Mouse (Mus musculus): ENCODE data around the gene Tmem221. TPM values are rescaled to one million over a fixed set of nuclear protein-coding genes. Genes with fewer than 3 reads are reported as not detected.

Tmem221 gene
- polyA plus RNA-seq, 1 experiment from 2014 or later, result 0.32 TPM

GRCm38 (mm10) chr8:71511644-71512043, 47.0 kb downstream of the Tmem221 start, which contains the start of gene Plvap:
Plvap (minus strand) TSS chr8:71511752.
- H3K9me3 ChIP-seq (ENCODE audit: control insufficient read depth, low read length), result no peaks in the 10 kb centered on the region
- no peak within 1 kb of the TSS for H3K4me3 ChIP-seq (replicated peaks; ENCODE audit: low read length)
- H3K36me3 ChIP-seq (replicated peaks; ENCODE audit: control insufficient read depth, insufficient read depth), result no peaks in the 10 kb centered on the region
- no peak within 1 kb of the TSS for H3K9ac ChIP-seq
- no peak for DNase-seq (ENCODE audit: low spot score)
- H3K27ac ChIP-seq, result no peak within 1 kb of the TSS
- H3K27me3 ChIP-seq (ENCODE audit: control insufficient read depth, insufficient read depth, low read length), result peaks cover 32% of the 10 kb centered on the region
- no peak for ATAC-seq (ENCODE audit: low FRiP score)
- peaks cover 10% of the 10 kb centered on the region for H3K4me1 ChIP-seq (replicated peaks; ENCODE audit: control insufficient read depth, insufficient read depth, low read length)
- 71% methylated on average over 14 of the region's 14 CpGs for WGBS
- H3K4me2 ChIP-seq (replicated peaks), result no peak within 1 kb of the TSS

- ATAC-seq (ENCODE audit: low FRiP score) (no peak), DNase-seq (ENCODE audit: low spot score) (no peak)
- Histone ChIP-seq H3K9me3 (ENCODE audit: control insufficient read depth, low read length) (no peaks in the 10 kb centered on the region), H3K27me3 (ENCODE audit: control insufficient read depth, insufficient read depth, low read length) (peaks cover 49% of the 10 kb centered on the region), H3K4me3 (replicated peaks; ENCODE audit: low read length) (no peak overlapping the region), H3K4me2 (replicated peaks) (no peak overlapping the region), H3K4me1 (replicated peaks; ENCODE audit: control insufficient read depth, insufficient read depth, low read length) (peaks cover 10% of the 10 kb centered on the region), H3K27ac (no peak overlapping the region), H3K9ac (no peak overlapping the region), H3K36me3 (replicated peaks; ENCODE audit: control insufficient read depth, insufficient read depth) (no peaks in the 10 kb centered on the region)
- WGBS, result 70% methylated on average over 2 of the region's 2 CpGs
These were observed 49.4 kb downstream of the Tmem221 start for GRCm38 (mm10) chr8:71509316-71509715.

DNA sequence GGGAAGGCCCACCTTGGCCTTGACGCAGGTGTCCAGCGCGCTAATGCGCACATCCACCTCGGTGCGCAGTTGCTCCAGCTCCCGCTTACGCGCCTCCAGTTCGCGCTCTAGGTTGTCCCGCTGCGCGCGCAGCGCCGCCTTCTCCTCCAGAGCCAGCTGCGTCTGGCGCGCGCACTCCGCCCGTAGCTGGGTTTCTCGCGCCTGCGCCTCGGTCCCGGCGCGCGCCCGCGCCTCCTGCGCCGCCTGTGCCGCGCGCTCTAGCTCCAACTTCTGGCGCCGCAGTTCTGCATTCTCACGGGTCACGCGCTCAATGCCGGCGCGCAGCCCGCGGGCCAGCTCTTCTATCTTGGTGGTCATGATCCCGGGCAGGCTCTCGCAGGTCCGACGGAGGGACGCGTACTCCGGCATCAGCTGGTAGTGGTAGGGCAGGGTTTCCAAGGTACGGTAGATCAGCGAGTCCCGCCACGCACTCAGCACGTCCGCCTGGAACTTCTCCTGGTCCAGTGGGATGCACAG, 51.0 kb downstream of the Tmem221 start:
- no peak overlapping the region for H3K27ac ChIP-seq
- peaks cover 10% of the 10 kb centered on the region for H3K4me1 ChIP-seq (replicated peaks; ENCODE audit: control insufficient read depth, insufficient read depth, low read length)
- H3K36me3 ChIP-seq (replicated peaks; ENCODE audit: control insufficient read depth, insufficient read depth), result no peaks in the 10 kb centered on the region
- peak overlapping the region; percentile 54 for H3K9ac ChIP-seq
- ATAC-seq (ENCODE audit: low FRiP score) (peak; percentile 82), DNase-seq (ENCODE audit: low spot score) (peak; percentile 89)
- H3K4me2 ChIP-seq (replicated peaks), result peak overlapping the region; percentile 68
- under 1% methylated on average over 61 of the region's 61 CpGs for WGBS
- peaks cover 49% of the 10 kb centered on the region for H3K27me3 ChIP-seq (ENCODE audit: control insufficient read depth, insufficient read depth, low read length)
- no peaks in the 10 kb centered on the region for H3K9me3 ChIP-seq (ENCODE audit: control insufficient read depth, low read length)
- H3K4me3 ChIP-seq (replicated peaks; ENCODE audit: low read length), result peak overlapping the region; percentile 37

DNA sequence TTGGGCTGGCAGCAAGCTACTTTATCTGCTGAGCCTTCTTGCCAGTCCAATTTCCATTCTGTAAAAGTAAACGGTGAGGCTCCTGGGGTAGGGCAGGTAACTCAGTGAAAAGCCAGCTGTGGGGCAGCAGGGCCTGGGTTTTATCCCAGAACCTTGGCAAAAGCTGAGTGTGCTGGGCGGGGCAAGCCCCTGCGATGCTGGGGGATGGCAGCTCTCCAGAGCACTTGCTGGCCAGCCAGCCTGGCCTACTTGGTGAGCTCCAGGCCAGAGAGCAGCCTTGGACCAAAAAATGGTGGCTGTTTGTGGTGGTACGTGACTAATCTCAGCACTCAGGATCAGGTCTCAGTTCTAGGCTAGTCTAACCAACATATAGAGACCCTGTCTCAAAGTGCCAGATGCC, 52.7 kb downstream of the Tmem221 start:
- Histone ChIP-seq H3K4me1 (replicated peaks; ENCODE audit: control insufficient read depth, insufficient read depth, low read length) (peaks cover 10% of the 10 kb centered on the region), H3K27ac (no peak overlapping the region), H3K4me2 (replicated peaks) (no peak overlapping the region), H3K36me3 (replicated peaks; ENCODE audit: control insufficient read depth, insufficient read depth) (no peaks in the 10 kb centered on the region), H3K9me3 (ENCODE audit: control insufficient read depth, low read length) (no peaks in the 10 kb centered on the region), H3K9ac (no peak overlapping the region), H3K27me3 (ENCODE audit: control insufficient read depth, insufficient read depth, low read length) (peaks cover 47% of the 10 kb centered on the region), H3K4me3 (replicated peaks; ENCODE audit: low read length) (no peak overlapping the region)
- DNase-seq (ENCODE audit: low spot score), result no peak
- 80% methylated on average over 4 of the region's 4 CpGs for WGBS
- no peak for ATAC-seq (ENCODE audit: low FRiP score)

DNA sequence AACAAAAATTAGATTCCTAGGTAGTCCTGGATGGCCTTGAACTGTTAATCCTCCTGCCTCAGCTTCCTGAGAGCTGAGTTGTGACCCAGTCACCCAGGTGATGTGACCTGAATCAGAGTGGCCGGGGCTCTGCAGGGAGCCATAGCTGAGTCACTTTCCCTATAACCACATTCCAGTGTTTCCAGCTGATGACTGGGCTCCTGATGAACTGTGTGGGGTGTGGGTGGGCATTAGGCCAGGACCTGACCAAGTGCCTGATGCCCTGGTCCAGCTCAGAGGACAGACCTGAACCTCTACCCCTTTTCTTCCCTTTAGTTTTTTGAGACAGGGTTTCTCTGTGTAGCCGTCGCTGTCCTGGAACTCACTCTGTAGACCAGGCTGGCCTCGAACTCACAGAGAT, 53.3 kb downstream of the Tmem221 start:
- WGBS, result 92% methylated on average over 4 of the region's 4 CpGs
- H3K27me3 ChIP-seq (ENCODE audit: control insufficient read depth, insufficient read depth, low read length), result peaks cover 47% of the 10 kb centered on the region
- peaks cover 10% of the 10 kb centered on the region for H3K4me1 ChIP-seq (replicated peaks; ENCODE audit: control insufficient read depth, insufficient read depth, low read length)

DNA sequence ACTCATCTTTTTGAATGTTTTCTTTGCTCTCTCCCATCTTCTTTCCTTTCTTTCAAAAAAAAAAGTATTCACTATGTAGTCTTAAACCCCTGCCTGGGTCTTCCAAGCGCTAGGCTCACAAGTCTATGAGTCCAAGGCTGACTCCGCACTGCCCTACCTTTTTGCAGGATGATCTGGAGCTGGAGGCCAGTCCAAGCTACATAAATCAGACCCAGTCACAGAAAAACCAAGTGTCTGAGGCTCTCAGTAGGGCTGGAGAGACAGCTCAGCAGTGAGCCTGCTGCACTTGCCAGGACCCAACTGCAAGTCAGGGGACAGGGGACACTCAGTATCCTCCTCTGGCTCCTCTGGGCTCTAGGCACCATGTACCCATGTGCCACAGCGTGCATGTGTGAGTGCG, 54.3 kb downstream of the Tmem221 start:
- DNase-seq (ENCODE audit: low spot score) (no peak), ATAC-seq (ENCODE audit: low FRiP score) (no peak)
- Histone ChIP-seq H3K36me3 (replicated peaks; ENCODE audit: control insufficient read depth, insufficient read depth) (no peaks in the 10 kb centered on the region), H3K9ac (no peak overlapping the region), H3K4me2 (replicated peaks) (no peak overlapping the region), H3K27me3 (ENCODE audit: control insufficient read depth, insufficient read depth, low read length) (peaks cover 42% of the 10 kb centered on the region), H3K27ac (no peak overlapping the region), H3K4me1 (replicated peaks; ENCODE audit: control insufficient read depth, insufficient read depth, low read length) (peaks cover 10% of the 10 kb centered on the region), H3K9me3 (ENCODE audit: control insufficient read depth, low read length) (no peaks in the 10 kb centered on the region), H3K4me3 (replicated peaks; ENCODE audit: low read length) (no peak overlapping the region)
- 92% methylated on average over 4 of the region's 4 CpGs for WGBS

More for the DNA sequence above, 53.3 kb downstream of the Tmem221 start:
- no peak overlapping the region for H3K9ac ChIP-seq
- no peak overlapping the region for H3K27ac ChIP-seq
- no peaks in the 10 kb centered on the region for H3K36me3 ChIP-seq (replicated peaks; ENCODE audit: control insufficient read depth, insufficient read depth)
- DNase-seq (ENCODE audit: low spot score) (no peak), ATAC-seq (ENCODE audit: low FRiP score) (no peak)
- H3K4me2 ChIP-seq (replicated peaks), result no peak overlapping the region
- H3K4me3 ChIP-seq (replicated peaks; ENCODE audit: low read length), result no peak overlapping the region
- H3K9me3 ChIP-seq (ENCODE audit: control insufficient read depth, low read length), result no peaks in the 10 kb centered on the region

Other genes starting within 250 kb of the Tmem221 start
- gene Use1, start 192.0 kb downstream of the Tmem221 start, polyA plus RNA-seq (2014; fragmentation: Nextera tagmentation; extraction: Ambion mirVana), result 112 and 126 TPM in 2 replicates
- 4.8 and 5.0 TPM in 2 replicates for gene Ocel1, start 187.6 kb downstream of the Tmem221 start, polyA plus RNA-seq (2014; fragmentation: Nextera tagmentation; extraction: Ambion mirVana)
- gene Nr2f6, start 176.9 kb downstream of the Tmem221 start, polyA plus RNA-seq (2014; fragmentation: Nextera tagmentation; extraction: Ambion mirVana), result 35.9 and 37.5 TPM in 2 replicates
- gene Ushbp1, start 163.1 kb downstream of the Tmem221 start, polyA plus RNA-seq (2014; fragmentation: Nextera tagmentation; extraction: Ambion mirVana), result 4.7 and 6.0 TPM in 2 replicates
- 88.2 and 89.7 TPM in 2 replicates for gene Babam1, start 162.0 kb downstream of the Tmem221 start, polyA plus RNA-seq (2014; fragmentation: Nextera tagmentation; extraction: Ambion mirVana)
- 3.8 and 4.7 TPM in 2 replicates for gene Ankle1, start 152.9 kb downstream of the Tmem221 start, polyA plus RNA-seq (2014; fragmentation: Nextera tagmentation; extraction: Ambion mirVana)
- 125 and 126 TPM in 2 replicates for gene Abhd8, start 95.2 kb downstream of the Tmem221 start, polyA plus RNA-seq (2014; fragmentation: Nextera tagmentation; extraction: Ambion mirVana)
- 158 and 195 TPM in 2 replicates for gene Mrpl34, start 93.9 kb downstream of the Tmem221 start, polyA plus RNA-seq (2014; fragmentation: Nextera tagmentation; extraction: Ambion mirVana)
- 218 and 236 TPM in 2 replicates for gene Dda1, start 89.7 kb downstream of the Tmem221 start, polyA plus RNA-seq (2014; fragmentation: Nextera tagmentation; extraction: Ambion mirVana)
- 8.5 and 10.6 TPM in 2 replicates for gene Ano8, start 72.9 kb downstream of the Tmem221 start, polyA plus RNA-seq (2014; fragmentation: Nextera tagmentation; extraction: Ambion mirVana)
- 4.7 and 7.3 TPM in 2 replicates for gene Gtpbp3, start 70.8 kb downstream of the Tmem221 start, polyA plus RNA-seq (2014; fragmentation: Nextera tagmentation; extraction: Ambion mirVana)
- 9.2 and 10.5 TPM in 2 replicates for gene Plvap, start 47.1 kb downstream of the Tmem221 start, polyA plus RNA-seq (2014; fragmentation: Nextera tagmentation; extraction: Ambion mirVana)
- gene Ccdc194, start 33.2 kb downstream of the Tmem221 start, polyA plus RNA-seq (2014; fragmentation: Nextera tagmentation; extraction: Ambion mirVana), result 0.22 and 0.92 TPM in 2 replicates
- gene Bst2, start 21.4 kb downstream of the Tmem221 start, polyA plus RNA-seq (2014; fragmentation: Nextera tagmentation; extraction: Ambion mirVana), result 4.0 and 5.4 TPM in 2 replicates
- 50.8 and 66.6 TPM in 2 replicates for gene Mvb12a, start 15.9 kb downstream of the Tmem221 start, polyA plus RNA-seq (2014; fragmentation: Nextera tagmentation; extraction: Ambion mirVana)
- gene Nxnl1, start 7.7 kb upstream of the Tmem221 start, polyA plus RNA-seq (2014; fragmentation: Nextera tagmentation; extraction: Ambion mirVana), result 0.13 TPM in 1 of 2 replicates, not detected in the other
- 41.6 and 57.3 TPM in 2 replicates for gene Slc27a1, start 10.0 kb upstream of the Tmem221 start, polyA plus RNA-seq (2014; fragmentation: Nextera tagmentation; extraction: Ambion mirVana)
- 243 and 246 TPM in 2 replicates for gene Pgls, start 33.3 kb upstream of the Tmem221 start, polyA plus RNA-seq (2014; fragmentation: Nextera tagmentation; extraction: Ambion mirVana)
- gene Fam129c, start 38.8 kb upstream of the Tmem221 start, polyA plus RNA-seq (2014; fragmentation: Nextera tagmentation; extraction: Ambion mirVana), result 5.2 and 5.7 TPM in 2 replicates
- gene Colgalt1, start 52.1 kb upstream of the Tmem221 start, polyA plus RNA-seq (2014; fragmentation: Nextera tagmentation; extraction: Ambion mirVana), result 62.4 and 66.0 TPM in 2 replicates
- 16.6 and 16.7 TPM in 2 replicates for gene Unc13a, start 112.9 kb upstream of the Tmem221 start, polyA plus RNA-seq (2014; fragmentation: Nextera tagmentation; extraction: Ambion mirVana)
- 5.4 TPM in 2 replicates for gene Jak3, start 117.4 kb upstream of the Tmem221 start, polyA plus RNA-seq (2014; fragmentation: Nextera tagmentation; extraction: Ambion mirVana)
- gene Insl3, start 130.3 kb upstream of the Tmem221 start, polyA plus RNA-seq (2014; fragmentation: Nextera tagmentation; extraction: Ambion mirVana), result 1.4 and 1.5 TPM in 2 replicates
- gene B3gnt3, start 142.9 kb upstream of the Tmem221 start, polyA plus RNA-seq (2014; fragmentation: Nextera tagmentation; extraction: Ambion mirVana), result 0.21 and 0.41 TPM in 2 replicates
- 57.3 and 61.0 TPM in 2 replicates for gene Fcho1, start 166.8 kb upstream of the Tmem221 start, polyA plus RNA-seq (2014; fragmentation: Nextera tagmentation; extraction: Ambion mirVana)